Mouse (Mus musculus) heart, embryonic 13.5 days (tissue): ENCODE data around the gene Spem1. TPM values are rescaled to one million over a fixed set of nuclear protein-coding genes. Genes with fewer than 3 reads are reported as not detected.
"Not testable (repeated sequence)": the region's sequence is repeated elsewhere in the genome, so short reads cannot be mapped to it uniquely, and the experiment has no call there.

ENCODE experiments used
- ATAC-seq: fragments of 200-750 bp; cut with Nextera tagmentation; 2 replicates; pipeline ENCODE4 v1.8.0; 2017; ENCODE audit warnings: moderate TSS enrichment; ENCODE audit not compliant: insufficient number of reproducible peaks, low FRiP score, low TSS enrichment; ENCODE audit errors: extremely low read depth
- H3K27ac ChIP-seq: fragments of 300-500 bp; sonication (generic); replicated peaks from 2 replicates; pipeline ENCODE4 v1.5.1; 2015; ENCODE audit warnings: moderate library complexity, mild to moderate bottlenecking, inconsistent platforms
- H3K27me3 ChIP-seq: fragments of 300-500 bp; sonication (generic); replicated peaks from 2 replicates; pipeline ENCODE4 v1.6.1; 2015; ENCODE audit warnings: mild to moderate bottlenecking, inconsistent platforms
- H3K36me3 ChIP-seq: fragments of 300-500 bp; sonication (generic); 2 replicates; pipeline ENCODE4 v1.6.1; 2015; ENCODE audit warnings: mild to moderate bottlenecking, inconsistent platforms
- H3K4me1 ChIP-seq: fragments of 300-500 bp; sonication (generic); 2 replicates; pipeline ENCODE4 v1.6.1; 2015; ENCODE audit warnings: inconsistent platforms
- H3K4me2 ChIP-seq: fragments of 300-500 bp; sonication (generic); 2 replicates; pipeline ENCODE4 v1.6.1; 2015; ENCODE audit warnings: inconsistent platforms, mild to moderate bottlenecking, moderate library complexity
- H3K4me3 ChIP-seq: fragments of 300-500 bp; sonication (generic); 2 replicates; pipeline ENCODE4 v1.5.1; 2015; ENCODE audit warnings: moderate library complexity, mild to moderate bottlenecking, inconsistent platforms
- H3K9ac ChIP-seq: fragments of 300-500 bp; sonication (generic); 2 replicates; pipeline ENCODE4 v1.6.1; 2015; ENCODE audit warnings: inconsistent platforms, mild to moderate bottlenecking, moderate library complexity
- H3K9me3 ChIP-seq: fragments of 300-500 bp; sonication (generic); 2 replicates; pipeline ENCODE4 v1.6.1; 2016; ENCODE audit warnings: inconsistent platforms
- WGBS: fragments of 180-500 bp; shearing (Covaris S2); methylation state at CpG from one replicate; pipeline ENCODE4 v1.1.7; 2015; ENCODE audit warnings: mixed read lengths; 5-methylcytosine and 5-hydroxymethylcytosine counted together
- polyA plus RNA-seq: library from polyadenylated mRNA; unstranded; fragments of >200 nt; fragmentation: Nextera tagmentation; extraction: Ambion mirVana; gene quantifications from 2 replicates; pipeline ENCODE4 v1.2.1, GENCODE M21; 2015

Gene Spem1
- not detected in 2 replicates for polyA plus RNA-seq

DNA sequence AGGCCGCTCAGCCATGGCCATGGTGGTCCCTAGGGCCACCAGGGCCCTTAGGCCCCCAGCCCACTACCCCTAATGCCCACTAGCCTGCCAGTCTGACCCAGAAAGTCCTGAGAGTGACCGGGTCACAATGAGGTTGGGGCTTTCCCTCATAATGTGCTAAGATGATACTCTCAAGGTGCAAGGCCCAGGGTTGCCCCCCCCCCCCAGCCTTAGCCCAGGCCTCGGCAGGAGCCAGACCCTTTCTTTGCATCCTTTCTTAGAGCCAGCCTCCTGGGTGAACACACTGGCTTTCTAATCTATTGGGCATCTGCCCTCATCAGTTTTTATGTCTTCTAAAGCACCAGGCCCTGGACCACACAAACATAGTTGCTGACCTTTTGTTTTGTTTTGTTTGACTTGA is at the start of gene Spem1:
Spem1 (minus strand) TSS at position 101 of the 400 bp plus-strand sequence.
- WGBS: 73% methylated on average over 3 of the region's 3 CpGs

DNA sequence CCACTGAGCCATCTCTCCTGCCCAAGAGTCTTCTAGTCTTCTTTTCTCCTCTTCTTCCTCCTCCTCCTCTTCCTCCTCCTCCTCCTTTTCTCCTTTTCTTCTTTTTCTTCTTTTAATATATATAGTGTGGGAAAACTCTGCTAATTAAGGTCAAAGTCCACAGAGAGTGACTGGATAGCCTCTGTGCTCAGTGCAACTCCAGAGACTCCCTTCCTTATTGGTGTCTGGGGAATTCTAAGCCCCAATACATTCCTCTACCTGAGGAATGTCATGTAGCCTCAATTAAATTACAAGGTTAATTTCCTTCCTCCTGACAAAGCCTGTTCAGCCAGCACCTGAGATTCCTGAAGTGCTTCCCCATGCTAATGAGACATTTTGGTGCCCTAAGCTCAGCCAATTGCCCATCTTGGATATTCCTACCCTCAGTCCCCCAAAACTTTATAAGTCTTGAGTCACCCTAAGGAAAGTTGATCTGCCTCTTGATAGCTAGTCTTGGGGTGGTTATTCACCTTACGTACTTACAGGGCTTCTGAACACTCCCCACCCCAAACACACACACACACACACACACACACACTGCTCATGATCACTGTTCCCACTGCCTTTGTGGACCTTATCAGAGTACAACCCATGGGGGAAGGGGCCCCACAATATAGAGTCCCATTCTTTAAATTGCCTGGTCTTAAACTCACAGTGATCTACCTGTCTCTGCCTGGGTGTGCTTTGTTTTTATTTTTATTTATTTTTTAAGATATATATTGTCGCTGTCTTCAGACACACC is 48.5 kb upstream of the Spem1 start:
- no peak for ATAC-seq
- Histone ChIP-seq H3K36me3 (no peaks in the 10 kb centered on the region), H3K4me2 (no peak overlapping the region), H3K27ac (no peak overlapping the region), H3K9me3 (no peaks in the 10 kb centered on the region), H3K4me3 (no peak overlapping the region), H3K27me3 (no peaks in the 10 kb centered on the region), H3K9ac (no peak overlapping the region), H3K4me1 (peaks cover 5% of the 10 kb centered on the region; the same call in 1 of the 2 replicates)
- 78% methylated on average over 2 of the region's 2 CpGs for WGBS

More for the DNA sequence above, at the start of gene Spem1:
- H3K9ac ChIP-seq: no peak within 1 kb of the TSS
- peaks cover 18% of the 10 kb centered on the region for H3K36me3 ChIP-seq
- H3K9me3 ChIP-seq: 0 out of 2 replicates have a peak, but pooled peaks cover 8% of the 10 kb centered on the region
- H3K4me2 ChIP-seq: no peak within 1 kb of the TSS
- no peaks in the 10 kb centered on the region; the same call in 1 of the 2 replicates for H3K27me3 ChIP-seq
- H3K4me3 ChIP-seq: no peak within 1 kb of the TSS
- H3K4me1 ChIP-seq: no peaks in the 10 kb centered on the region
- no peak within 1 kb of the TSS for H3K27ac ChIP-seq
- ATAC-seq: no peak

DNA sequence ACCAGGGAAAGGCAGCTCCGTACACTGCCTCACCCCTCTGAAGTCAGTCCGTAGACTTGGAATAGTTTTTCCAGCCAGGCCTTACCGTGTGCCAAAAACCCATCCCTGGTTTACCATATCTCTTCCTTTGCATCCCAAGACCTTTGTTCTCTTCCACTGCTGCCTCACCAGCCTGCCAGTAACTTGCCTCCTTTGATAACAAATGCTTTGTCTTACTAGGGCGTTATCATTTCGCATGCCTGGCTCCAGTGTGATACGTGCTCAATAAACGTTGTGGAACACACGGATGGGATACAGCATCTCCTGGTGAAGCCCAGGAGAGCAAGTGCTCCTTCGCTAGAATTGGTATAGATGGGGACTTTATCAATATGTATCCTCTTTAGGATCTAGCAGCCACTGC is 45.4 kb upstream of the Spem1 start:
- Histone ChIP-seq H3K27ac (no peak overlapping the region), H3K9me3 (no peaks in the 10 kb centered on the region), H3K4me3 (no peak overlapping the region), H3K36me3 (no peaks in the 10 kb centered on the region), H3K9ac (no peak overlapping the region), H3K4me2 (no peak overlapping the region), H3K27me3 (no peaks in the 10 kb centered on the region), H3K4me1 (peaks cover 14% of the 10 kb centered on the region)
- no peak for ATAC-seq
- 36% methylated on average over 9 of the region's 9 CpGs for WGBS

DNA sequence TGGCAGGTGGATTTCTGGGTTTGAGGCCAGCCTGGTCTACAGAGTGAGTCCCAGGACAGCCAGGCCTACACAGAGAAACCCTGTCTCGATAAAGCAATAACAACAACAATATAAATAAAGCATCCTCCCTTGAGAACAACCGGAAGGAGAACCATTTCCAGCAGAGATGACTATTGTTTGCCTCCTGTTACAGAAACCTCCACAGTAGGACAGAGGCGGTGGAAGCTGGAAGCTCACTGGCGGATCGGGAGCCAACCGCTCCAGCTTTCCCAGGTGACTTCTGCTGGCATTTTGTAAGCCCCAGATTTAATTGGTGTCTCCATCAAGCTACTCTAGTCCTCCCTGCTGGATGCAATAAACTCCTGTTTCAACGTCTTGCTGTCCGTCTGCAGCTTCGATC is 43.6 kb upstream of the Spem1 start:
- H3K27ac ChIP-seq: no peak overlapping the region
- H3K9me3 ChIP-seq: no peaks in the 10 kb centered on the region
- no peaks in the 10 kb centered on the region for H3K36me3 ChIP-seq
- WGBS: 88% methylated on average over 9 of the region's 9 CpGs
- peaks cover 14% of the 10 kb centered on the region for H3K4me1 ChIP-seq
- ATAC-seq: no peak
- H3K4me3 ChIP-seq: no peak overlapping the region
- no peak overlapping the region for H3K4me2 ChIP-seq
- H3K27me3 ChIP-seq: no peaks in the 10 kb centered on the region
- no peak overlapping the region for H3K9ac ChIP-seq

DNA sequence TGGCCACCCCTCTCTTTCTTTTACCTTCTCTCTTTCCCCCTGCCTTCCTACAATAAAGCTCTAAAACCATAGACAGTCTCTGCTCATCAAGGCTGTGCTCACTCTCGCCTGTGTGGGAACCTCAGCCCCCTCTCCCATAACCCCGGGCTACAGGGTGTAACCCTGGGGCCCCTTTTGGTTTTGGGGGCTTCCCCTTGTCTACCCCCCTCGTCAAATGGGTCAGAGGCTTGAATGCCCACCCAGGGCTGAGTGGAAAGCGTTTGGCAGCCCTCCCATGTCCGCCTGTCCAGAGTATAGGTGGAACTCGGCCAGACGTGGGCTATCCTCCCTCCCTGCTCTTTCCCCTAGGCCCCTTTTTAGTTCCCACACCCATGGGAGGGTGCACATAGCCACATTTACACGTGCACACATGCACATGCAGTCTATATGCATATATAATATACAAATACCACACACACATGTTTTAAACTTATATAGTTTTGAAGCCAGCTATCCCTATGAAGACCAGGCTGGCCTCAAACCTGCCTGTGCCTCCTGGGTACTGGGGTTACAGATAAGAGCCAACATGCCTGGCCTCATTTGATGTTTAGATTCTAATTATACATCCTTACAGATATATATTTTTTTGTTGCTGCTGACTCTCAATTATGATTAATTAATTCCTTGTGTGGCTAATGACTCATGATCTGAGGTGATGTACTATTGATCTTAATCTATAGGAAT is 42.3 kb upstream of the Spem1 start:
- WGBS: 54% methylated on average over 8 of the region's 8 CpGs

DNA sequence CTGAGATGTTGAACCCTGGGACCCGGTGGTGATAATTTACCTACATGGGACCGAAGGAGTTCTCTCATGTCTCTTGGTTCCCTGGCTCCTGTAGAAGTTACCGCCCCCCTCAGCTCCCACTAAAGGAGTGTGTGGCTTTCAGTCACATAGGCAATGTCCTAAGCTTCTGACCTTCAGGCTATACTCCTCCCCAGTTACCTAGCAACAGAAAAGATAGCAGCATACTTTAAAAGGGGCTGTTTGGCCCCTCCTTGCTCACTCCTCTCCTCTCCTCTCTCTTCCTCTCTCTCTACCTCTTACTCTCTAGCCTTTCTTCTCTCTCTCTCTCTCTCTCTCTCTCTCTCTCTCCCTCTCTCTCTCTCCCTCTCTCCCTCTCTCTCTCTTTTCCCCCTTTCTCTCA is 41.7 kb upstream of the Spem1 start:
- not testable (repeated sequence) for ATAC-seq
- peak overlapping the region; percentile 65 for H3K27ac ChIP-seq

More for the DNA sequence above, 42.3 kb upstream of the Spem1 start:
- no peak for ATAC-seq
- no peaks in the 10 kb centered on the region for H3K36me3 ChIP-seq
- H3K9ac ChIP-seq: no peak overlapping the region
- no peak overlapping the region for H3K4me3 ChIP-seq
- H3K4me1 ChIP-seq: peaks cover 14% of the 10 kb centered on the region
- H3K4me2 ChIP-seq: no peak overlapping the region
- peaks cover 8% of the 10 kb centered on the region for H3K27me3 ChIP-seq
- H3K9me3 ChIP-seq: no peaks in the 10 kb centered on the region
- peak overlapping the region; percentile 65 for H3K27ac ChIP-seq

DNA sequence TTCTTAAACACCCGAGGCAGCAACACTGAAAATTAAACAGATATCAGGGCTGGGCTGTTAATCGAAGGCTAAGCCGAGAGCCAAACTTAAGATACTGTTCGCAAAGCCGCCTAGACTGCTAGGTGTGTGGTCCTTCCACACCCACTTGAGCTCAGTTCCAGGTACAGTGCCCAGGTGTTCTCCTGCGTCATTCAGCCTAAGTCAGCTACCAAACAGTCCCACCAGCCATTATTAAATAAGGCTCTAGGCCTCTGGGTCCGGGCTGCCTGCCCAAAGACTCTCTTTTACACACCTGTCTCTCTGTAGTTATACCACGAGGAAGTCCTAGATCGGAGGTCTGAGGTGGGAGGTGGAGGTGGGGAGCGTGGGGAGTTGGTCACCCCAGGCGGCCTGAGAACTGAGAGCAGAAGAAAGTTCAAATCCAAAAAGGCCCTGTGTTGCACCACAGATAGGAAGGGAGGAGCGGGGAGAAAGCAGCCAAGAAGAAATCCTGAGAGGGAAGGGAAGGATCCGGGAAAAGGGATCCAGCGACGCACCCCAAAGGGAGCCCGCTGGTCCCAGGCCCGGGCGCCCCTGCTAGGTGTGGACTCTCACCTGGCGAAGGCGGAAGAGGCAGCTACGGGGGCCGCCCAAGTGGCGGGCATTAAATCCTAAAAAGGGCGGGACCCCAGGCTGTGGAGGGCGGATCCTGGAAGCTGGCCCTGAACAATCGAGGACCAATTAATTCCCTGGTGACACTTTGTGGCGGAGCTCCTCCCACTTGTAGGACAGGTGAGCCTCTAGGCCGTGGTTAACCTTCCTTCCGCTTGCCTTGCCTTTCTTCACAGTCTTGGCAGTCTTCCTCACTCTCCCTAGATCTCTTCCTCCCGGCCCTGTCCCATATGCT is 36.4 kb upstream of the Spem1 start, which contains the start of gene Tnk1:
Tnk1 (minus strand) TSS at position 618 of the 886 bp plus-strand sequence.
- ATAC-seq: no peak

More for the DNA sequence above, 41.7 kb upstream of the Spem1 start:
- Histone ChIP-seq H3K4me1 (peaks cover 14% of the 10 kb centered on the region), H3K27me3 (peaks cover 14% of the 10 kb centered on the region)
- WGBS: 54% methylated on average over 3 of the region's 3 CpGs
- not testable (repeated sequence) for H3K9ac ChIP-seq, H3K4me2 ChIP-seq, H3K4me3 ChIP-seq, H3K36me3 ChIP-seq, H3K9me3 ChIP-seq

DNA sequence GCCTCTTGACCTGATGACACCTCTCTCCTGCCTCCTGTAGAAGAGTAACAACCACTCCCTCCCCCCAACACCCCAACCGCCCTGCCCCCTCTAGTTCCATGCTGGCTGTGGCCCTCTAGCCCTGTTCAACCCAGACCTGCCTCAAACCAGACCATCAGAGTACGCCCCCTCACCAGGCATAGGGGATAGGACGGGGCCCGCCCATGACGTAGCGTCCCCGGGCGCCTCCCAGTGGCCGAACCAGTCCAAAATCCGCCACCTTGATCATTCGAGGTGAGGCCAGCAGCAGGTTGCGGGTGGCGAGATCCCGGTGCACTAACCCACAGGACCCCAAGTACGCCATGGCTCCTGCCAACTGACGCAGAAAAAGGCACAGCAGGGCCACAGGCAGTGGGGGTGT is 33.4 kb upstream of the Spem1 start:
- Histone ChIP-seq H3K4me1 (peaks cover 30% of the 10 kb centered on the region), H3K27me3 (peaks cover 39% of the 10 kb centered on the region), H3K4me2 (peak overlapping the region; percentile 40), H3K9me3 (no peaks in the 10 kb centered on the region), H3K27ac (peak overlapping the region; percentile 51), H3K9ac (0 out of 2 replicates have a peak overlapping the region, but pooled peaks have one; percentile 3), H3K4me3 (no peak overlapping the region), H3K36me3 (peaks cover 23% of the 10 kb centered on the region)
- WGBS: 23% methylated on average over 16 of the region's 16 CpGs
- ATAC-seq: no peak; the same call in 1 of the 2 replicates

More for the DNA sequence above, 36.4 kb upstream of the Spem1 start, which contains the start of gene Tnk1:
- Histone ChIP-seq H3K36me3 (no peaks in the 10 kb centered on the region), H3K4me3 (0 out of 2 replicates have a peak within 1 kb of the TSS, but pooled peaks have one; percentile 3), H3K27ac (no peak within 1 kb of the TSS), H3K4me1 (peaks cover 21% of the 10 kb centered on the region), H3K9me3 (no peaks in the 10 kb centered on the region), H3K9ac (no peak within 1 kb of the TSS), H3K27me3 (peaks cover 39% of the 10 kb centered on the region), H3K4me2 (0 out of 2 replicates have a peak within 1 kb of the TSS, but pooled peaks have one; percentile 2)
- WGBS: 26% methylated on average over 30 of the region's 30 CpGs

DNA sequence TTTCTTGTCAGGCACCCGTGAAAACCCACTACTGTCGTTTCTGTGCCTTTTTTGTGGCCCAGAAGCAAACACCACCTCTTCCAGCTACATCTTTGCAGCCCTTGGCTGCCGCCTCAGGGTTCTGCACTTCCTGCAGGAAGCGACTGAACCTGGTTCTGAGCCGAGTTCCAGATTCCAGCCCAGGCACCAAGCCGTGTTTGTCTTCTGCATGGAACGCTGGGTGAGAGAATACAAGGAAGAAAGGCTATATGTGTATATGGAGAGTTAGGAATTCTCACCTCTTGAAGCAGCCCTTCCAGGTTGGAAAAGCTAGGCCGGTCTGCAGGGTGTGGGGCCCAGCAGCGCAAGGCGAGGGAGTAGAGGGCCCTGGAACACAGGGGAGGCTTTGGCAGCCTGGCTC is 32.7 kb upstream of the Spem1 start:
- Histone ChIP-seq H3K4me1 (peaks cover 34% of the 10 kb centered on the region), H3K36me3 (peaks cover 30% of the 10 kb centered on the region), H3K4me2 (peak overlapping the region; percentile 40; the same call in 1 of the 2 replicates), H3K9me3 (no peaks in the 10 kb centered on the region), H3K27me3 (peaks cover 35% of the 10 kb centered on the region), H3K27ac (peak overlapping the region; percentile 51; the same call in 1 of the 2 replicates), H3K9ac (0 out of 2 replicates have a peak overlapping the region, but pooled peaks have one; percentile 3), H3K4me3 (no peak overlapping the region)
- no peak for ATAC-seq
- 68% methylated on average over 10 of the region's 10 CpGs for WGBS

DNA sequence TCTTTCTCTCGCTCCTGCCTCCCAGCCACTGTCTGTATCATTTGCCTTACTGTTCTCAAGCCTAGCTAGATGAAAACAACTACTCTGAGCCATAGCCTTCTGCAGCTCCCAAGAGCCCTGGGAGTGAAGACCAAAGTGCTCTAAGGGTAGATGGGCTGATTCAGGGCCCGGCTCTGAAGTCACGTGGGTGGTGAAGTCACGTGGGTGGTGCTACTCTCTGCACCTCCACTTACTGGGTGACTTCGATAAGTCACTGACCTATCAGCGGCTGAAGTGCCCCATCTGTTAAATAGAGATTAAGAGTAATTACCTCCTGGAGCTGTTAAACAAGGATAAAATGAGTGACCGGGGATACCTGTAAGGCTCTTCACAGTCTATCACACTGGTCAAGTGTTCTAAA is 32.0 kb upstream of the Spem1 start:
- no peaks in the 10 kb centered on the region for H3K9me3 ChIP-seq
- peaks cover 28% of the 10 kb centered on the region for H3K27me3 ChIP-seq
- 39% methylated on average over 7 of the region's 7 CpGs for WGBS
- peak overlapping the region; percentile 66 for H3K27ac ChIP-seq
- peak; percentile 91 for ATAC-seq
- H3K4me2 ChIP-seq: peak overlapping the region; percentile 34; the same call in 1 of the 2 replicates
- peaks cover 38% of the 10 kb centered on the region for H3K4me1 ChIP-seq
- peaks cover 37% of the 10 kb centered on the region for H3K36me3 ChIP-seq
- H3K4me3 ChIP-seq: no peak overlapping the region
- H3K9ac ChIP-seq: no peak overlapping the region
